Mouse (Mus musculus): ENCODE data around the gene Il22ra1. TPM values are rescaled to one million over a fixed set of nuclear protein-coding genes. Genes with fewer than 3 reads are reported as not detected.

The Il22ra1 gene
- total and polyA plus RNA-seq, 2 experiments from 2014 or later = 0.62 TPM; not detected in 1

GRCm38 (mm10) chr4:135743520-135743919, 15.5 kb downstream of the Il22ra1 start:
- TF ChIP-seq CTCF (IDR thresholded peaks at IDR 0.05; ENCODE audit: low read depth) = no peak
- Histone ChIP-seq H3K9ac (no peak overlapping the region), H3K27ac (ENCODE audit: low read depth, low read length) (no peak overlapping the region), H3K27me3 (ENCODE audit: insufficient read depth, low read length) (no peaks in the 10 kb centered on the region), H3K4me2 (ENCODE audit: low read depth) (no peak overlapping the region), H3K4me1 (ENCODE audit: insufficient read depth) (no peaks in the 10 kb centered on the region), H3K36me3 (ENCODE audit: insufficient read depth) (no peaks in the 10 kb centered on the region), H3K9me3 (ENCODE audit: low read length) (no peaks in the 10 kb centered on the region), H3K4me3 (ENCODE audit: low read depth, low read length) (no peak overlapping the region)
- WGBS = 60% methylated on average over 6 of the region's 6 CpGs
- DNase-seq (no peak), ATAC-seq (no peak)

- Histone ChIP-seq H3K4me2 (ENCODE audit: low read depth) (no peak overlapping the region), H3K36me3 (ENCODE audit: insufficient read depth) (no peaks in the 10 kb centered on the region), H3K27ac (ENCODE audit: low read depth, low read length) (no peak overlapping the region), H3K9me3 (ENCODE audit: low read length) (no peaks in the 10 kb centered on the region), H3K27me3 (ENCODE audit: insufficient read depth, low read length) (no peaks in the 10 kb centered on the region), H3K9ac (no peak overlapping the region), H3K4me1 (ENCODE audit: insufficient read depth) (no peaks in the 10 kb centered on the region), H3K4me3 (ENCODE audit: low read depth, low read length) (no peak overlapping the region)
- ATAC-seq (no peak), DNase-seq (no peak)
- 63% methylated on average over 16 of the region's 16 CpGs for WGBS
- no peak for TF ChIP-seq CTCF (IDR thresholded peaks at IDR 0.05; ENCODE audit: low read depth)
Measured at GRCm38 (mm10) chr4:135744726-135745448, 16.9 kb downstream of the Il22ra1 start.

- no peak overlapping the region for H3K4me3 ChIP-seq (ENCODE audit: low read depth, low read length)
- H3K9me3 ChIP-seq (ENCODE audit: low read length) = no peaks in the 10 kb centered on the region
- H3K9ac ChIP-seq = no peak overlapping the region
- 80% methylated on average over 10 of the region's 10 CpGs for WGBS
- no peak overlapping the region for H3K4me2 ChIP-seq (ENCODE audit: low read depth)
- H3K27me3 ChIP-seq (ENCODE audit: insufficient read depth, low read length) = no peaks in the 10 kb centered on the region
- H3K4me1 ChIP-seq (ENCODE audit: insufficient read depth) = no peaks in the 10 kb centered on the region
- H3K36me3 ChIP-seq (ENCODE audit: insufficient read depth) = no peaks in the 10 kb centered on the region
- ATAC-seq (no peak), DNase-seq (no peak)
- TF ChIP-seq CTCF (IDR thresholded peaks at IDR 0.05; ENCODE audit: low read depth) = no peak
- H3K27ac ChIP-seq (ENCODE audit: low read depth, low read length) = no peak overlapping the region
Measured at GRCm38 (mm10) chr4:135745613-135746012, 17.6 kb downstream of the Il22ra1 start.

- Histone ChIP-seq H3K27ac (ENCODE audit: low read depth, low read length) (no peak overlapping the region), H3K4me1 (ENCODE audit: insufficient read depth) (no peaks in the 10 kb centered on the region), H3K4me3 (ENCODE audit: low read depth, low read length) (no peak overlapping the region), H3K36me3 (ENCODE audit: insufficient read depth) (no peaks in the 10 kb centered on the region), H3K27me3 (ENCODE audit: insufficient read depth, low read length) (no peaks in the 10 kb centered on the region), H3K9ac (no peak overlapping the region), H3K9me3 (ENCODE audit: low read length) (0 out of 2 replicates have a peak, but pooled peaks cover 3% of the 10 kb centered on the region), H3K4me2 (ENCODE audit: low read depth) (no peak overlapping the region)
- ATAC-seq = no peak
- WGBS = 86% methylated on average over 8 of the region's 8 CpGs
- TF ChIP-seq CTCF (IDR thresholded peaks at IDR 0.05; ENCODE audit: low read depth) = no peak
- DNase-seq = no peak
Measured at GRCm38 (mm10) chr4:135750896-135751295, 22.9 kb downstream of the Il22ra1 start.

GRCm38 (mm10) chr4:135752106-135752778, 24.3 kb downstream of the Il22ra1 start:
- Histone ChIP-seq H3K4me1 (ENCODE audit: insufficient read depth) (no peaks in the 10 kb centered on the region), H3K27ac (ENCODE audit: low read depth, low read length) (no peak overlapping the region), H3K27me3 (ENCODE audit: insufficient read depth, low read length) (no peaks in the 10 kb centered on the region), H3K9me3 (ENCODE audit: low read length) (0 out of 2 replicates have a peak, but pooled peaks cover 3% of the 10 kb centered on the region), H3K36me3 (ENCODE audit: insufficient read depth) (no peaks in the 10 kb centered on the region), H3K4me2 (ENCODE audit: low read depth) (no peak overlapping the region), H3K4me3 (ENCODE audit: low read depth, low read length) (no peak overlapping the region), H3K9ac (no peak overlapping the region)
- TF ChIP-seq CTCF (IDR thresholded peaks at IDR 0.05; ENCODE audit: low read depth) = no peak
- WGBS = 78% methylated on average over 7 of the region's 7 CpGs
- ATAC-seq = no peak
- no peak for DNase-seq

GRCm38 (mm10) chr4:135752779-135753164, 24.8 kb downstream of the Il22ra1 start:
- H3K9ac ChIP-seq = no peak overlapping the region
- DNase-seq (no peak), ATAC-seq (no peak)
- no peak overlapping the region for H3K4me2 ChIP-seq (ENCODE audit: low read depth)
- WGBS = 95% methylated on average over 8 of the region's 8 CpGs
- H3K9me3 ChIP-seq (ENCODE audit: low read length) = 0 out of 2 replicates have a peak, but pooled peaks cover 3% of the 10 kb centered on the region
- TF ChIP-seq CTCF (IDR thresholded peaks at IDR 0.05; ENCODE audit: low read depth) = no peak
- H3K4me1 ChIP-seq (ENCODE audit: insufficient read depth) = no peaks in the 10 kb centered on the region
- no peak overlapping the region for H3K4me3 ChIP-seq (ENCODE audit: low read depth, low read length)
- no peak overlapping the region for H3K27ac ChIP-seq (ENCODE audit: low read depth, low read length)
- no peaks in the 10 kb centered on the region for H3K36me3 ChIP-seq (ENCODE audit: insufficient read depth)
- no peaks in the 10 kb centered on the region for H3K27me3 ChIP-seq (ENCODE audit: insufficient read depth, low read length)

GRCm38 (mm10) chr4:135758331-135758730, 30.4 kb downstream of the Il22ra1 start:
- DNase-seq = no peak
- Histone ChIP-seq H3K4me1 (ENCODE audit: insufficient read depth) (no peaks in the 10 kb centered on the region), H3K36me3 (ENCODE audit: insufficient read depth) (no peaks in the 10 kb centered on the region), H3K9me3 (ENCODE audit: low read length) (0 out of 2 replicates have a peak, but pooled peaks cover 3% of the 10 kb centered on the region), H3K9ac (no peak overlapping the region), H3K27ac (ENCODE audit: low read depth, low read length) (no peak overlapping the region), H3K27me3 (ENCODE audit: insufficient read depth, low read length) (no peaks in the 10 kb centered on the region), H3K4me2 (ENCODE audit: low read depth) (no peak overlapping the region), H3K4me3 (ENCODE audit: low read depth, low read length) (no peak overlapping the region)
- ATAC-seq = no peak
- WGBS = 33% methylated on average over 4 of the region's 4 CpGs
- TF ChIP-seq CTCF (IDR thresholded peaks at IDR 0.05; ENCODE audit: low read depth) = peak; percentile 31
